Mouse (Mus musculus): ENCODE data around the gene Gbp5.
"Not testable (repeated sequence)": the region's sequence is repeated elsewhere in the genome, so short reads cannot be mapped to it uniquely, and the experiment has no call there.

Gbp5 gene

GRCm38 (mm10) chr3:142541391-142541790 lies 47.6 kb downstream of the Gbp5 start:
- in situ Hi-C loops (cut with MboI, MseI): no loop called here

- in situ Hi-C loops (cut with MboI, MseI): not testable (repeated sequence)
Measured at GRCm38 (mm10) chr3:142542776-142543175, 49.0 kb downstream of the Gbp5 start.

- in situ Hi-C loops (cut with MboI, MseI): no loop called here
Measured at GRCm38 (mm10) chr3:142546690-142547089, 52.9 kb downstream of the Gbp5 start.

GRCm38 (mm10) chr3:142550052-142550676 lies 56.4 kb downstream of the Gbp5 start:
- in situ Hi-C loops (cut with MboI, MseI): no loop called here

- in situ Hi-C loops (cut with MboI, MseI): no loop called here
Measured at GRCm38 (mm10) chr3:142554601-142555000, 60.8 kb downstream of the Gbp5 start.

- in situ Hi-C loops (cut with MboI, MseI): no loop called here
Measured at GRCm38 (mm10) chr3:142555623-142556022, 61.8 kb downstream of the Gbp5 start.

- in situ Hi-C loops (cut with MboI, MseI): loop anchor here (5.0 kb wide), 1 partner anchor 67 kb away; the partner anchor contains the start of gene Gbp5
Measured at GRCm38 (mm10) chr3:142559632-142560228, 66.0 kb downstream of the Gbp5 start, which contains the start of gene Gbp3. Gene Gbp3, plus strand, starts transcription at chr3:142560026.

GRCm38 (mm10) chr3:142560296-142560948 lies 66.6 kb downstream of the Gbp5 start:
- in situ Hi-C loops (cut with MboI, MseI): loop anchor here (5.0 kb wide), 1 partner anchor 68 kb away; the partner anchor contains the start of gene Gbp5

GRCm38 (mm10) chr3:142561045-142561646 lies 67.4 kb downstream of the Gbp5 start:
- in situ Hi-C loops (cut with MboI, MseI): loop anchor here (5.0 kb wide), 1 partner anchor 69 kb away; the partner anchor contains the start of gene Gbp5

- in situ Hi-C loops (cut with MboI, MseI): loop anchor here (5.0 kb wide), 1 partner anchor 69 kb away; the partner anchor contains the start of gene Gbp5
Measured at GRCm38 (mm10) chr3:142561666-142562065, 67.9 kb downstream of the Gbp5 start.

- in situ Hi-C loops (cut with MboI, MseI): not testable (repeated sequence)
Measured at GRCm38 (mm10) chr3:142567490-142567889, 73.7 kb downstream of the Gbp5 start.

- in situ Hi-C loops (cut with MboI, MseI): no loop called here
Measured at GRCm38 (mm10) chr3:142570738-142571137, 77.0 kb downstream of the Gbp5 start.
